Mouse (Mus musculus): ENCODE data around the gene Ap1ar. TPM values are rescaled to one million over a fixed set of nuclear protein-coding genes. Genes with fewer than 3 reads are reported as not detected.

Ap1ar gene
- polyA plus RNA-seq (2016; fragmentation: Nextera tagmentation; extraction: Ambion mirVana), result 53.1 and 57.8 TPM in 2 replicates

DNA sequence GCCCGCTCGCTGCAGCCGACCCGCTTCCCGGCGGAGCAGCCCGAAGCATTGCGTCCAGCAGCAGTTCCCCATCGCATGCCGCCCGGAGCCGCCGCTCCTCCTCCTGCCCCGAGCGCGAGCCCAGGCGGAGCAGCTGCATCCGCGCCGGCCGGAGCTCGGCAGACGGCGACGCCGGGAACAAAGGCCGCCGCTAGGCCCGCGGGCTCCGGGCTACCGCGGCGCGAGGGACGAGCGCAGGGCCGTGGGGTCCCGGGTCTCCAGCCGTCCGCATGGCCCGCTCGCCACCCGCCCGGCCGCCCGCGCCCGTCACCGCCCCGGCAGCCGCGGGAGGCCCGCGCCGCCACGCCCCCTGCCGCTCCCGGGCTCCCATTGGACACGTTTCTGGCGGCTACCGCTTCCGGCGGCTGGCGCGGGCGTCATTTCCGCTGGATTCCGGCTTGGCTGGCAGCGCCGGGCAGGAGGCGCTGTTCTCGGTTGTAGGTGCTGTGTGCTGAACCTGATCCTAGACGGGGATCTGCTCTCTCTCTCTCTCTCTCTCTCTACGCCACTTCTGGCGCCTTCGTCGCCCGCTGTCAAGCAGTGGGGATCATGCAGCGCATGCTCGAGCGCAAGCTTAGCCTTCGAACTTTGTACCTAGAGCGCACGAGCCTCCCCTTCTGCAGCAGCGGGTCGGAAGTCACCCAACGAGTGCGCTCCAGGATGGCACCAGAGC is at the start of gene Ap1ar:
Gene Ap1ar, minus strand, starts transcription at position 370 of the 712 bp plus-strand sequence.
- peak within 1 kb of the TSS; percentile 88 for H3K4me3 ChIP-seq
- H3K36me3 ChIP-seq (replicated peaks), result peaks cover 14% of the 10 kb centered on the region
- under 1% methylated on average over 89 of the region's 89 CpGs for WGBS
- peak within 1 kb of the TSS; percentile 95 for H3K27ac ChIP-seq
- H3K27me3 ChIP-seq (ENCODE audit: poor library complexity, severe bottlenecking), result peaks cover 2% of the 10 kb centered on the region; the same call in 1 of the 2 replicates
- H3K9me3 ChIP-seq, result no peaks in the 10 kb centered on the region
- H3K4me1 ChIP-seq, result peaks cover 31% of the 10 kb centered on the region
- DNase-seq (ENCODE audit: extremely low spot score, low spot score), result peak; percentile 97

- WGBS, result 84% methylated on average over 2 of the region's 2 CpGs
- H3K27me3 ChIP-seq (ENCODE audit: poor library complexity, severe bottlenecking), result no peaks in the 10 kb centered on the region
- no peaks in the 10 kb centered on the region for H3K4me1 ChIP-seq
- H3K27ac ChIP-seq, result no peak overlapping the region
- no peak for DNase-seq (ENCODE audit: extremely low spot score, low spot score)
- H3K4me3 ChIP-seq, result no peak overlapping the region
- H3K9me3 ChIP-seq, result no peaks in the 10 kb centered on the region
- H3K36me3 ChIP-seq (replicated peaks), result no peaks in the 10 kb centered on the region
These were observed 44.4 kb upstream of the Ap1ar start for GRCm38 (mm10) chr3:127881684-127882083.

DNA sequence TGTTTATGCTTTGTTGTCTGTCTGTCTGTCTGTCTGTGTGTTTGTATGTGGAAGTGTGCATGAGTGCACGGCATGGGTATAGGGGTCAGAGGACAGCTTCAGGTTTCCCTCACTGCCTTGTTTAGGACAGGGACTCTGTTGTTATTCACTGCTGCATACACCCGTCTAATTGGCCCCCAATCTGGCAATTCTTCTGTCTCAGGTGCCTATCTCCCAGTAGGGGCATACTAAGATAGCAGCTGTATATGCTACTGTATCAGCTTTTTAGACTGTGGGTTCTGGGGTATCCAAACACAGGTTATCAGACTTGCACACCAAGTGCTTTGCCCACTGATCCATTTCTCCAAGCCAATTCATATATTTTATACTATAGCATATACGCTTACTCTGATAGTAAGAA is 42.6 kb upstream of the Ap1ar start:
- no peak overlapping the region for H3K27ac ChIP-seq
- H3K27me3 ChIP-seq (ENCODE audit: poor library complexity, severe bottlenecking), result no peaks in the 10 kb centered on the region
- H3K4me1 ChIP-seq, result no peaks in the 10 kb centered on the region
- no peak for DNase-seq (ENCODE audit: extremely low spot score, low spot score)
- no peak overlapping the region for H3K4me3 ChIP-seq
- no peaks in the 10 kb centered on the region for H3K36me3 ChIP-seq (replicated peaks)
- WGBS, result 91% methylated on average over 3 of the region's 3 CpGs
- H3K9me3 ChIP-seq, result no peaks in the 10 kb centered on the region

- no peak for DNase-seq (ENCODE audit: extremely low spot score, low spot score)
- WGBS, result 97% methylated on average over 2 of the region's 2 CpGs
- Histone ChIP-seq H3K27ac (no peak overlapping the region), H3K27me3 (ENCODE audit: poor library complexity, severe bottlenecking) (no peaks in the 10 kb centered on the region), H3K9me3 (no peaks in the 10 kb centered on the region), H3K4me1 (no peaks in the 10 kb centered on the region), H3K4me3 (no peak overlapping the region), H3K36me3 (replicated peaks) (no peaks in the 10 kb centered on the region)
These were observed 38.2 kb upstream of the Ap1ar start for GRCm38 (mm10) chr3:127875509-127875908.

DNA sequence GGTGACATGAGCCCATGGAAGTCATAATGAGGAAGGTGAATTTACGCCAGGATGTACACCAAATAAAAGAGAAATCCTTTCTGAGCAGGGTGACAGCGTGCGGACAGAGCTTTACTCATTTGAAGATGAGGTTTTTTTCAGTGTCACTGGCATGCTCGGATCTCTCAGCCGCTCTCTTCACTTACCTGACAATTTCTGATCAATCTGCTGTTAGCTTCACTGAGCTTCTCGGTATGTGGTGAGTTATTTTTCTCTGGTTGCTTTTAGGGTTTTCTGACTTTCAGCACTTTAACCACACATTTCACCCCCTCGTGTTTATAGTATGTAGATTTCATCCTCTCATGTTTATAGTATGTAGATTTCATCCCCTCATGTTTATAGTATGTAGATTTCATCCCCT is 37.7 kb upstream of the Ap1ar start:
- H3K27ac ChIP-seq, result no peak overlapping the region
- no peak overlapping the region for H3K4me3 ChIP-seq
- H3K9me3 ChIP-seq, result no peaks in the 10 kb centered on the region
- H3K36me3 ChIP-seq (replicated peaks), result no peaks in the 10 kb centered on the region
- no peaks in the 10 kb centered on the region for H3K4me1 ChIP-seq
- no peaks in the 10 kb centered on the region for H3K27me3 ChIP-seq (ENCODE audit: poor library complexity, severe bottlenecking)
- no peak for DNase-seq (ENCODE audit: extremely low spot score, low spot score)
- WGBS, result 91% methylated on average over 7 of the region's 7 CpGs

- 87% methylated on average over 4 of the region's 4 CpGs for WGBS
- Histone ChIP-seq H3K36me3 (replicated peaks) (no peaks in the 10 kb centered on the region), H3K27ac (no peak overlapping the region), H3K4me1 (no peaks in the 10 kb centered on the region), H3K9me3 (no peaks in the 10 kb centered on the region), H3K4me3 (no peak overlapping the region), H3K27me3 (ENCODE audit: poor library complexity, severe bottlenecking) (no peaks in the 10 kb centered on the region)
- no peak for DNase-seq (ENCODE audit: extremely low spot score, low spot score)
These were observed 37.0 kb upstream of the Ap1ar start for GRCm38 (mm10) chr3:127874254-127874883.

DNA sequence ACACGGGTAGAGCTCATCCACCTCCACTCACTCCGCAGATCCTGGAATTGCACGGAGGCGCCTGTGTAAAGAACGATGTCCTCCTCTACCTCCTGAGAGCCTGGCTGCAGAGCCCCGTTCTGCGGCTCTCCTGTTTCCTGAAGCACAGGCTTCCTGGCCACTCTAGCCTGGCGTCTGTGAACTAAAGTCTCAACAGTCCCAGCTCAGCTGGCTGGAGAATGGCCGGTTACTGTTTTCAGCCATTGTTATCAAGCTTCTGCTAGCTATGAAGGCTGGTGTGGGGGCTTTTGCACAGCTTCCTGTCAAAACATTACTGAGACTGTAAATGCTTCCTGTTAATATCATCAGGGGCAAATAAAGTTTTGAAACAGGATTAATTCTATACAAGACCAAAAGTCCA is 34.3 kb upstream of the Ap1ar start:
- no peaks in the 10 kb centered on the region for H3K36me3 ChIP-seq (replicated peaks)
- H3K4me1 ChIP-seq, result peaks cover 18% of the 10 kb centered on the region; the same call in 1 of the 2 replicates
- no peaks in the 10 kb centered on the region for H3K27me3 ChIP-seq (ENCODE audit: poor library complexity, severe bottlenecking)
- no peak for DNase-seq (ENCODE audit: extremely low spot score, low spot score)
- 89% methylated on average over 9 of the region's 9 CpGs for WGBS
- H3K27ac ChIP-seq, result no peak overlapping the region
- no peak overlapping the region for H3K4me3 ChIP-seq
- no peaks in the 10 kb centered on the region for H3K9me3 ChIP-seq

DNA sequence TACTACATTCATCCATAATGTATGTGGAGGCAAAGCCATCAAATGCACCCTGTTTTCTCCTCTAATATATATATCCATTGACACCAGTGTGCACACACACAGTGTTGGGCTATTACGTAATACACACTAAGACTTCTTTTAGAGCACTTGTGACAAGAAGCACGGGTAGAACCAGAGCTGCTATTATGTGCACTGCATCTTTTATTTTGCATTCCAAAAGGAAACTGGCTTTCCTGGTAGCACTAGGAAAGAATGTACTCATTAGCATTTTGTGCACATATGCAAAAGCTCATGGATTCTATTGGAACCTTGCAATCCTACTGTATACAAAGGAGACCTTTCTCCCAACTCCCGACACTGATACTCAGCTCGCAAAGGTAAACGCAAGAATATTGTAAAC is 31.6 kb upstream of the Ap1ar start:
- H3K36me3 ChIP-seq (replicated peaks), result no peaks in the 10 kb centered on the region
- H3K4me1 ChIP-seq, result peaks cover 18% of the 10 kb centered on the region; the same call in 1 of the 2 replicates
- DNase-seq (ENCODE audit: extremely low spot score, low spot score), result no peak
- no peaks in the 10 kb centered on the region for H3K27me3 ChIP-seq (ENCODE audit: poor library complexity, severe bottlenecking)
- no peaks in the 10 kb centered on the region for H3K9me3 ChIP-seq
- no peak overlapping the region for H3K4me3 ChIP-seq
- WGBS, result 79% methylated on average over 5 of the region's 5 CpGs
- H3K27ac ChIP-seq, result no peak overlapping the region

- no peak overlapping the region for H3K4me3 ChIP-seq
- H3K9me3 ChIP-seq, result no peaks in the 10 kb centered on the region
- WGBS, result 82% methylated on average over 9 of the region's 9 CpGs
- no peak for DNase-seq (ENCODE audit: extremely low spot score, low spot score)
- H3K4me1 ChIP-seq, result peaks cover 18% of the 10 kb centered on the region; the same call in 1 of the 2 replicates
- H3K36me3 ChIP-seq (replicated peaks), result no peaks in the 10 kb centered on the region
- H3K27ac ChIP-seq, result no peak overlapping the region
- no peaks in the 10 kb centered on the region for H3K27me3 ChIP-seq (ENCODE audit: poor library complexity, severe bottlenecking)
These were observed 30.9 kb upstream of the Ap1ar start for GRCm38 (mm10) chr3:127868046-127868758.

DNA sequence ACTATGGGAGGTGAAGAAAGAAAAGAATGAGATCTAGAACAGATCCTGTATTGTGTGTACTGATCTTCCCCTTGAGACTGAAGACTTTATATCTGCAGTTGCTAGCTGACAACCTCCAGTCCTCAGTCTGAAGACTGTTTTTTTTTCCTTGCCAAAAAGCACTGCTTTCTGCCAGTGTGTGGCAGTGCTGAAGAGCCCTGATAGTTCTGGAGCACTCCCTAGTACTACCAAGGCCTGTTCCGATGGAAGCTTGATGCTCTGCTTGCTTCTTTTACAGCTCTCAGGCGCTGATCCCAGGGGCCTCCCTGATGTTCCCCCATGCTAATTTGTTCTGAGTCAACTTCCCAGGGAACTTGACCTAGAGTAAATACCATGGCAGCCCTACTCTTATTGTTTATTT is 26.9 kb upstream of the Ap1ar start:
- Histone ChIP-seq H3K4me3 (no peak overlapping the region), H3K4me1 (peaks cover 18% of the 10 kb centered on the region; the same call in 1 of the 2 replicates), H3K36me3 (replicated peaks) (no peaks in the 10 kb centered on the region), H3K27ac (no peak overlapping the region), H3K9me3 (no peaks in the 10 kb centered on the region), H3K27me3 (ENCODE audit: poor library complexity, severe bottlenecking) (no peaks in the 10 kb centered on the region)
- 58% methylated on average over 2 of the region's 2 CpGs for WGBS
- no peak for DNase-seq (ENCODE audit: extremely low spot score, low spot score)

- H3K4me3 ChIP-seq, result no peak overlapping the region
- no peaks in the 10 kb centered on the region for H3K27me3 ChIP-seq (ENCODE audit: poor library complexity, severe bottlenecking)
- H3K36me3 ChIP-seq (replicated peaks), result no peaks in the 10 kb centered on the region
- WGBS, result 91% methylated on average over 3 of the region's 3 CpGs
- H3K4me1 ChIP-seq, result peaks cover 11% of the 10 kb centered on the region; the same call in 1 of the 2 replicates
- H3K27ac ChIP-seq, result no peak overlapping the region
- DNase-seq (ENCODE audit: extremely low spot score, low spot score), result no peak
- H3K9me3 ChIP-seq, result no peaks in the 10 kb centered on the region
These were observed 26.2 kb upstream of the Ap1ar start for GRCm38 (mm10) chr3:127863571-127863970.

- Histone ChIP-seq H3K4me3 (no peak overlapping the region), H3K9me3 (no peaks in the 10 kb centered on the region), H3K27me3 (ENCODE audit: poor library complexity, severe bottlenecking) (no peaks in the 10 kb centered on the region), H3K36me3 (replicated peaks) (no peaks in the 10 kb centered on the region), H3K4me1 (peaks cover 2% of the 10 kb centered on the region; the same call in 1 of the 2 replicates), H3K27ac (no peak overlapping the region)
- DNase-seq (ENCODE audit: extremely low spot score, low spot score), result no peak
- 74% methylated on average over 4 of the region's 4 CpGs for whole genome bisulfite sequencing
These were observed 25.2 kb upstream of the Ap1ar start for GRCm38 (mm10) chr3:127862479-127862878.

- H3K9me3 ChIP-seq, result no peaks in the 10 kb centered on the region
- no peak for DNase-seq (ENCODE audit: extremely low spot score, low spot score)
- H3K4me1 ChIP-seq, result no peaks in the 10 kb centered on the region
- H3K36me3 ChIP-seq (replicated peaks), result no peaks in the 10 kb centered on the region
- 91% methylated on average over 11 of the region's 11 CpGs for WGBS
- H3K27ac ChIP-seq, result no peak overlapping the region
- no peaks in the 10 kb centered on the region for H3K27me3 ChIP-seq (ENCODE audit: poor library complexity, severe bottlenecking)
- no peak overlapping the region for H3K4me3 ChIP-seq
These were observed 24.0 kb upstream of the Ap1ar start for GRCm38 (mm10) chr3:127861340-127861739.

Data from forebrain, embryonic 10.5 days (tissue).